Mouse (Mus musculus) right cerebral cortex, postnatal 4 days (tissue): ENCODE measurements at regions not wholly inside any gene's neighbourhood (a gene's known extent, or its start where the extent isn't known, plus 50 kb on each side); places are given as distances from the start of the nearest gene placed in this dataset.

Experiments
- DNase-seq: peaks from one replicate; pipeline ENCODE4 v3.0.0-alpha.2; 2022

GRCm38 (mm10) chr1:152313480-152313879 lies 73.0 kb downstream of the Tsen15 start:
- no peak for DNase-seq

GRCm38 (mm10) chr1:152305461-152305860 lies 81.0 kb downstream of the Tsen15 start:
- DNase-seq: no peak

GRCm38 (mm10) chr1:152304487-152305130 lies 81.9 kb downstream of the Tsen15 start:
- no peak for DNase-seq

- no peak for DNase-seq
Observed at GRCm38 (mm10) chr1:152301355-152301754, 85.1 kb downstream of the Tsen15 start.

GRCm38 (mm10) chr1:152292196-152292736 lies 94.2 kb downstream of the Tsen15 start:
- DNase-seq: no peak

- DNase-seq: peak; percentile 72
Observed at GRCm38 (mm10) chr1:152290768-152291167, 95.7 kb downstream of the Tsen15 start.

GRCm38 (mm10) chr1:152287566-152288490 lies 98.7 kb downstream of the Tsen15 start:
- DNase-seq: no peak

- DNase-seq: no peak
Observed at GRCm38 (mm10) chr1:152286677-152287076, 99.8 kb downstream of the Tsen15 start.

- no peak for DNase-seq
Observed at GRCm38 (mm10) chr1:152282106-152282505, 104.4 kb downstream of the Tsen15 start.

- no peak for DNase-seq
Observed at GRCm38 (mm10) chr1:152281201-152281600, 105.3 kb downstream of the Tsen15 start.

- no peak for DNase-seq
Observed at GRCm38 (mm10) chr1:152280014-152280413, 106.5 kb downstream of the Tsen15 start.

GRCm38 (mm10) chr1:152275011-152275410 lies 111.5 kb downstream of the Tsen15 start:
- DNase-seq: no peak

GRCm38 (mm10) chr1:152273430-152273829 lies 113.1 kb downstream of the Tsen15 start:
- DNase-seq: no peak

- no peak for DNase-seq
Observed at GRCm38 (mm10) chr1:152269936-152270702, 116.4 kb downstream of the Tsen15 start.

GRCm38 (mm10) chr1:152266390-152266789 lies 120.1 kb downstream of the Tsen15 start:
- no peak for DNase-seq

GRCm38 (mm10) chr1:152264981-152265380 lies 121.5 kb downstream of the Tsen15 start:
- DNase-seq: no peak

GRCm38 (mm10) chr1:152261472-152261871 lies 125.0 kb downstream of the Tsen15 start:
- peak; percentile 13 for DNase-seq

GRCm38 (mm10) chr1:152260950-152261349 lies 125.5 kb downstream of the Tsen15 start:
- no peak for DNase-seq

- DNase-seq: no peak
Observed at GRCm38 (mm10) chr1:152258258-152258657, 128.2 kb downstream of the Tsen15 start.

GRCm38 (mm10) chr1:152253906-152254305 lies 132.6 kb downstream of the Tsen15 start:
- no peak for DNase-seq

GRCm38 (mm10) chr1:152253486-152253885 lies 133.0 kb downstream of the Tsen15 start:
- no peak for DNase-seq

- no peak for DNase-seq
Observed at GRCm38 (mm10) chr1:152252658-152253267, 133.7 kb downstream of the Tsen15 start.

GRCm38 (mm10) chr1:152241026-152241425 lies 145.5 kb downstream of the Tsen15 start:
- DNase-seq: no peak
